Mouse (Mus musculus): ENCODE results near the gene Eif4a1.
A peak's percentile ranks its signal among the peaks of the same experiment; 100 is the strongest.
"Not testable (repeated sequence)": the region's sequence is repeated elsewhere in the genome, so short reads cannot be mapped to it uniquely, and the experiment has no call there.

Eif4a1 gene

DNA sequence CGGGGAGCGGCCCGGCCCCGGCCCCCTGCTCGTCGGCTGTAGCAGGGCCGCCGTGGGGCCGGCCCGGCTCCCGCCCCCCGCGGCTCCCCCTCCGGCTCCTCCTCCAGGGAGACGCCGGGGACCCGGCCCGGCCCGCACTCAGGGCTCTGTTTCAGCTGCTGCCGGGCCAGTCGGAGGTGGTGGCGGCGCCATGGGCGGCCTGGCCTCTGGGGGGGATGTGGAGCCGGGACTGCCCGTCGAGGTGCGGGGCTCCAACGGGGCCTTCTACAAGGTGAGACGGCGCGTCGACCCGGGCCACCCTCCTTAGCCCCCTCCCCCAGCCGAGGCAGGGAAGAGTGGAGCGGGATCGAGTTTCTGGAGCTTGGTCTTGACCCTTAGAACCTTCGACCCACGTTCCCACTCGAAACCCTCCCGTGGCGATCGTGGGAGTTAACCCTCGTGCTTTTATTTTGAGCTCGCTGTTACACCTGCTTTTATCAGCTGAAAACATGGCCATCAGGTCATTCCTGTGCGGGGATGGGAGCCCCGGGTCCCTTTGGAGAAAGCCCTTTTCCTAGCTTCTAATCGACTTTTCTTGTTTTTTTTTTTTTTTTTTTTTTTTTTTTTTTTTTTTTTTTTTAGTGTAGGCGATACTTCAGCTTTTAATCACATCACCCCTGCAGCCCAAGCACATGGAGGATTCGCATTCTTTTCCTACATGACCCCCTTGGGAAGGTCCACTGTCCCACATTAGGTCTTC is 38.9 kb downstream of the Eif4a1 start:
- DNase-seq (ENCODE audit: low read depth, low spot score) = no peak

DNA sequence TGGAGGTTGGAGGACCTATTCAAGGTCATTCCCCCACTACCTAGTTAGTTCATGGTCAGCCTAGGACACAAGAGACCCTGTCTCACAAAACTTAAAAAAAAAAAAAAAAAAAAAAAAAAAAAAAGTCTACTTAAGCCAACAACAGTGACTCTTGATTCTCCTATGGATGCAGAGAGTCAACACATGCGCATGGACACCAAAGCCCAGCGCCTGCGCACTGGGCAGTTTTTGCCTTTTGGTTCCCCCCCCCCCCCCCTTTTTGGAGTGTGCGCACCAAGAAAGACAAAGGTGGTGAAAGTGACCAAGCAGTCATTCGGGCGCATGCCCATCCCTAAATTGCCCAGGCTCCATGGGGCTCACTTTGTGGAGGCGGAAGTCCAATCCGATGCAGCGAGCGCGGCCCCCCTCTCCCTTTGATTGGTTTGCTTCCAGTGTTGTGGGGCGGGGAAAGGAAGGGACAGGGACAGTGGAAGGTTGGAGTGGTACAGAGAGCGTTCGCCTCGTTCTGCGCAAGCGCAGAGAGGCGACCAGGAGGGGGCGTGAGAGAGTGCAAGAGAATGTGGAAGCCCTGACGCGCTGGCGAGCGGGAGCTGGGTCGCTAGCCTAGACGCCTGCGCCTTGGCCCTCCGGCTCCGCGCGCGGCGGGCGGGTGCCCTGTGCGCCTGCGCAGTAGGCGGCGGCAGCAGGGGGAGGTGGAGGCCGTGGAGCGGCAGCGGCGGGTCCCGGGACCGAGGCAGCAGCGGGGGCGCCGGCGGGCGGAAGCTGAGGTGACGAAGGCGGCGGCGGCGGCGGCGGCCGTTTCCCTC is 39.7 kb downstream of the Eif4a1 start, which contains the start of gene Fxr2:
Fxr2 (plus strand) TSS at position 707 of the 806 bp plus-strand sequence.
- DNase-seq (ENCODE audit: low read depth, low spot score) = peak; percentile 99

DNA sequence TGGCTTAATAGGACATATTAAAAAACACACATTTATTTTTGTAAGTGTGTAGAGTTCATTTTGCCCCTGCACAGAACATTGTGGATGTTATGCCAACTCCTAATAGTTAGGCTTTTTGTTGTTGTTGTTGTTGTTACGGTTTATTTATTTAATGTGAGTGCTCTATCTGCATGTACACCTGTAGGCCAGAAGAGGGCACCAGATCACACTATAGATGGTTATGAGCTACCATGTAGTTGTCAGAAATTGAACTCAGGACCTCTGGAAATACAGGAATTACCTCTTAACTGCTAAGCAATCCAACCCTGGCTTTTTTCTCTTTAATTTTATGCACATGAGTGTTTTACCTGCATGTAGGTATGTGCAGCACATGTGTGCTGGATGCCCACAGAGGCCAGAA is 42.4 kb downstream of the Eif4a1 start:
- peak; percentile 62 for DNase-seq (ENCODE audit: low read depth, low spot score)

DNA sequence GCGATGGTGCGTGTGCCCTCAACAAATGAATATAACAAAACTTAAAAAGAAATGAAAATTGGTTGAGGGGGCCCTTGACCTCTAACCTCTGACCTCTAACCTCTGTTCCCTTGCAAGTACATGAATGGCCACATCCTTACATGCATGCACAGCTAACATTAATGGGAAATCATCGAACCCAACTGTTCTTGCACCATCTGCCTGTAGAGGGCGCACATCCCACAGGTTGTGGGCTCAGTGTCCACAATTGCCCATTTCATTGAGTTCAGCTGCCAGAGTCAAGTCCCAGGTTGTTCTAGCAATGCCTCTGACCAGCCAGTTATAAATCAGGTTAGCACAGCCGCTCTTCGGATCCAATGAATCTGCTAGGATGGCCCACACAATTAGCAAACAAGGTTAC is 43.9 kb downstream of the Eif4a1 start:
- DNase-seq (ENCODE audit: low read depth, low spot score) = peak; percentile 76

DNA sequence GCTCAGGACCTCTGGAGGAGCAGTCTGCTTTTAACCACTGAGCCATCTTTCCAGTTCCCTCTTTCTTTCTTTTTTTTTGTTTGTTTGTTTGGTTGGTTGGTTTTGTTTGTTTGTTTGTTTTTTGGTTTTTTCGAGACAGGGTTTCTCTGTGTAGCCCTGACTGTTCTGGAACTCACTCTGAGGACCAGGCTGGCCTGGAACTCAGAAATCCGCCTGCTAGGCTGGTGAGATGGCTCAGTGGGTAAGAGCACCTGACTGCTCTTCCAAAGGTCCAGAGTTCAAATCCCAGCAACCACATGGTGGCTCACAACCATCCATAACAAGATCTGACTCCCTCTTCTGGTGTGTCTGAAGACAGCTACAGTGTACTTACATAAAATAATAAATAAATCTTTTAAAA is 47.9 kb downstream of the Eif4a1 start:
- not testable (repeated sequence) for DNase-seq (ENCODE audit: low read depth, low spot score)

DNA sequence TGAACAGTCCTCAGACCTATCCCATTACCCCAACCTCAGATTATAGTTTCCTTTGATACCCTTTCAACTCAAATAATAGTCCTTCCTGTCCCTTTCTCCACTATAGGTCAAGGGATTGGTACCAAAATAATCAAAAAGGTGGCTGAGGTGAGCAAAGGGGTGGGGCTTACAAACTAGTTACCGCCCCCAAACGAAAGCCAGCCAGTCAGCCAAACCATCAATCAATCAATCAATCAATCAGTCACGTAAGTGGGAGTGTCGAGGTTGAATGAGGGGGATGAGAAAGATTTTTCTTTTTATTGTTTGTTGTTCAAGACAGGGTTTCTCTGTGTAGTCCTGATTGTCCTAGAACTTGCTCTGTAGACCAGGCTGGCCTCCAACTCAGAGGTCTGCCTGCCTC is 49.2 kb downstream of the Eif4a1 start:
- no peak for DNase-seq (ENCODE audit: low read depth, low spot score)

DNA sequence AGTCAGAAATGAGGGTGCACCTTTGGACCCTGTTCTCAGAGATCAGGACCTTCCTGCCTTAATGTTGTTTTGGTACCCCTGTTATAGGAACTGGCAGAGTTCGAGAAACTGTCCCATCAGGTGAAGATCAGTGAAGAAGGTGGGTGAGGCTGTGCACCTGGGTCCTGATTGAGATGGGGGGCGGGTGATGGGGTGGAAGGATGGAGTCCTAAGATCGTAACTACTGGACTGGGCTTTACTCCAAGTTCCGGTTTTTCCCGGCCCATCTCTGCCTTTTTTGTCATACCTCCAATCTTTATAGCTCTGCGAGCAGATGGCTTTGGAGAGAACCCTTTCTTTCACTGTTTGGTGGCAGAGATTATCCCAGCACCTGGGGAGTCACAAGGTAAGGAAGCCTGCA is 49.8 kb downstream of the Eif4a1 start:
- DNase-seq (ENCODE audit: low read depth, low spot score) = no peak

DNA sequence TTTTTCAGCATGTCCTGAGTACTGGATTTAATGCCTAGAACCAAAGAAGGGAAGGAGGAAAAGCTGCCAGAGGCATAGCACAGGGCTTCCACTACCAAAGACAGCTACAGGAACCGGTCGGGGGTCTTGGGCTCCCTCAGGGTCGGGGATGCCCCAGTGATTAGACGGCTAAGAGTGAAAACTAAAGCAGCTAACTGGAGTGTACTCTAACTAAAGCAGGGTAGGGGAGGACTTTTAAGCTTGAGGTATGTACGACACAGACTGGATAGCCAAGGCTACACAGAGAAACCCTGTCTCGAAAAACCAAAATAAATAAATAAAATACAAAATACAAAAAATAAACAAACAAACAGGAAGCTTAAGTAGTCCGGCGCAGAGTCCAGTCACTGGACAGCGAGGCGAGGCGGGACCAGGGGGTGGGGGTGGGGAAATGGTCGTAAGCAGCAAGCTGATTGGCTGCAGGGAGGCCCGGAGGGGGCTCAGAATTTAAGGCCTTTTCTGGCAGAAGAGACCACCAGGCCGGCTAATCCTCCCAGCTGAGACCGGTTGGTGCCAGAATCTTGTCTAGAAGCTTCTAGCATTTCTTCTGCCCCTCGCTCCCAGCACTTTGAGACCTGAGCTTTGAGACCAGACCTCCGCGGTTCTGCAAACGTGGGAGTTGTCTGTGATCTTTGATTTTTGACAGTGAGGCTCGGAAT is 50.5 kb downstream of the Eif4a1 start, which contains the start of gene Sat2:
Sat2 (plus strand) TSS at position 454 of the 698 bp plus-strand sequence.
- DNase-seq (ENCODE audit: low read depth, low spot score) = no peak

DNA sequence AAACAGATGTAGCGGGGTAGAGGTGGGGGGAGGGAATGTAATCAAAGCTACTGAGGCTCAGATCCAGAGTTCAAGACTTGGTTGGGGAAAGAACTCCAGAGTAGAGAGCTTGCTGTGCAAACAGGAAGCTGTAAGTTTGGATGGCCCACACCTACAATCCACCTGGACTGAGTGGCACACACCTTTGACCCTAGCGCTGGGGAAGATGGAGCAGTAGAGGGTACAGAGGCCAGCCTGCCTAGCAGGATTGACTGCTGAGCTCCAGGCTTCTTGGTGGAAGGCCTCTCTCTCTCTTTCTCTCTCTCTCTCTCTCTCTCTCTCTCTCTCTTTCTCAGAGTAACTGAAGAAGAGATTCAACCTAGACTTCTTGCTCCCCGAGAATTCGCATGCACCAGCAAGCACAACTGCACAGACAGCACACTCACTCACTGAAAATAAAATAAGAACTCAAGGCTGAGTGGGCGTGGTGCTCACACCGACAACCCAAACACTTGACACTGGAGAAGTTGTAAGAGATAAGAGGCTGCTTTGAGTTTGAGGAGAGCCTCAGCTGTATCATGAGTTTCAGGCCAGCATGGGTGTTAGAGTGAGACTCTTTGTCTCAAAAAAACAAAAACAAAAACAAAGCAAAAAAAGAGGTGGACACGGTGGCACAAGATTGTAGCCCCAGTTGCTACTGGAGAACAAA is 51.7 kb downstream of the Eif4a1 start:
- no peak for DNase-seq (ENCODE audit: low read depth, low spot score)

DNA sequence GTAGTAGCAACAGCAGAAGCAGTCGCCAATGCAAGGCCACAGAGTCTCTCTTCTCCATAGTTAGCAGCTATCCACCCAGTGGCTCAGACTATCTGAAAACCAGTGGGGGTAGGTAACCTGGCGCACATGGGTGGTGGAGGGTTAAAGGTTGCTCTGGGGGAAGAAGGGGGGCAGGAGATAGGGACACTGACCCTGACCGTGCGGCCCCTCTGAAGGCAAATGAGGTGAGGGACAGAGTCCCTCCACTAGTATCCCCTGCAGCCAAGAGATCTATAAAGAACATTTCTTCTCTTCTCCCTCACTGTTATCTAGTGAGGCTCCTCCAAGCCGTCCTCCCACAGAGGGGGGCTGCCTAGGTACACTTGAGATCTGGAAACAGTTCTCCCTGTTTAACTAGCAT is 54.4 kb downstream of the Eif4a1 start, which contains the start of gene Shbg:
Shbg (minus strand) TSS at position 101 of the 400 bp plus-strand sequence.
- DNase-seq (ENCODE audit: low read depth, low spot score) = no peak
